Mouse (Mus musculus): Measurements from ENCODE around the gene Ptpn11.
A peak's percentile ranks its signal among the peaks of the same experiment; 100 is the strongest.

GRCm38 (mm10) chr5:121190836-121191583, at the start of gene Ptpn11:
- TF ChIP-seq EP300 (IDR thresholded peaks at IDR 0.05; ENCODE audit: low read depth) (no peak), CTCF (IDR thresholded peaks at IDR 0.05; ENCODE audit: low read depth) (peak; percentile 16; the same call in 1 of the 2 replicates)
